Mouse (Mus musculus) heart, adult 8-10 months (tissue): ENCODE data around the gene Ccdc155. TPM values are rescaled to one million over a fixed set of nuclear protein-coding genes. Genes with fewer than 3 reads are reported as not detected.
"Not testable (repeated sequence)": the region's sequence is repeated elsewhere in the genome, so short reads cannot be mapped to it uniquely, and the experiment has no call there.

ENCODE experiments used
- DNase-seq: peaks from one replicate; pipeline ENCODE4 v3.0.0; 2022; ENCODE audit warnings: low spot score
- total RNA-seq, 4 experiments: library from RNA; stranded (reverse); gene quantifications; 2 replicates each; pipeline ENCODE4 v1.2.4; 2022

Gene Ccdc155
- total RNA-seq, 4 experiments from 2014 or later: not detected

- no peak for DNase-seq
Measured at GRCm38 (mm10) chr7:45163735-45164490, 40.8 kb downstream of the Ccdc155 start, which contains the start of gene Slc17a7. Gene Slc17a7, plus strand, starts transcription at chr7:45163949.

GRCm38 (mm10) chr7:45162996-45163615, 41.6 kb downstream of the Ccdc155 start:
- no peak for DNase-seq

GRCm38 (mm10) chr7:45162551-45162950, 42.1 kb downstream of the Ccdc155 start:
- DNase-seq: no peak

DNA sequence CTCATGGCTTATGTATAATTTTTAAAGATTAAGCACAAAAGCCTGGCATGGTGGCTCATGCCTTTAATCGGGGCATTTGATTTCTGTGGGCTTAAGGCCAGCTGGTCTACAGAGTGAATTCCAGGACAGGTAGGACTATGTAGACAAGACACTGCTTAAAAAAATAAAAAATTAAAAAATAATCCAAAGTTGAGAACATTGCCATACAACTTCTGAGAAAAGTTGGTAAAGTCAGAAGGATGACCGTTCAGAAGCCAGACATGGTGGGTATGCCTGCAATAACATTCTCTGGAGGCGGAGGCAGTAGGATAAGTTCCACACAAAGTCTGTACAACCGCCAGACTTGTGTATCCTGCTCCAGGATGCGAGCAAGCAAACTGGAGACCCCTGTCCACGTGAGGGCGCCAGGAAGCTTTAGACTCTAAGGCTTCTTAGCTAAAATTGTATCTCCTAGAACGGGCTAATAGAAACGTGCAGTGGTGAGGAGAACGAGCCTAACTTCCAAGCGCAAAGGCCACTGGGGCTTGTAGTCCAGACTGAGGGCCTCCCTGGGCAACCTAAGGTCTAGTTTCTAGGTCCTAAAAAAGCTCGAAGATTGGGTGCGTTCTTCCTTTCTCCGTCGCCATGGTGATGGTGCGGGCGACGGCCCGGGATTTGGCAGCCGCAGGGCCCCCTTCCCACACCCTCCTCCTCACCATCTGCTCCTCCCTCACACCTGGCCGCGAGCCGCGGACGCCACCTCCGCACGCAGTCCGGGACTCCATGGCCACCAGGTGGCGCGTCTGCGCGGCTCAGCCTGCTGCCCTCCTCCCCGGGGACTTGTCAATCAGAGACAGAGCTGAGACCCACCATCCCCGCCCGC, 42.8 kb downstream of the Ccdc155 start:
- DNase-seq: peak; percentile 77

DNA sequence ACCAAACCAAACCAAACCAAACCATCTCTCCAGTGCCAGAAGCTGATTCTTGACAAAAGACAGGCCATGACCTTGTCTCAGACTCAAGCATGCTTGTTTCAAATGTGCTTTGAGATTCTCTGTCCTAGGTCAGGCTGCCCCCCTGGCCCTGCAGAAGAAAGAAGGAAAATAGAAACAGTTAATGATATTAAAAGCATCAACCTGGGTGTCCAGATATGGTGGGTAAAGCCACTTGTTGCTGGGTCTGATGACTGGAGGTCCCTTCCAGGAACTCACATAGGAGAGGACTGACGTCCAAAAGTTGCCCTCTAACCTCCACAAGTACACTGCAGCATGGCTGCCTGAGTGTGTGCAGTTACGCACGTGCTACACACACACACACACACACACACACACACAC, 43.8 kb downstream of the Ccdc155 start:
- no peak for DNase-seq

DNA sequence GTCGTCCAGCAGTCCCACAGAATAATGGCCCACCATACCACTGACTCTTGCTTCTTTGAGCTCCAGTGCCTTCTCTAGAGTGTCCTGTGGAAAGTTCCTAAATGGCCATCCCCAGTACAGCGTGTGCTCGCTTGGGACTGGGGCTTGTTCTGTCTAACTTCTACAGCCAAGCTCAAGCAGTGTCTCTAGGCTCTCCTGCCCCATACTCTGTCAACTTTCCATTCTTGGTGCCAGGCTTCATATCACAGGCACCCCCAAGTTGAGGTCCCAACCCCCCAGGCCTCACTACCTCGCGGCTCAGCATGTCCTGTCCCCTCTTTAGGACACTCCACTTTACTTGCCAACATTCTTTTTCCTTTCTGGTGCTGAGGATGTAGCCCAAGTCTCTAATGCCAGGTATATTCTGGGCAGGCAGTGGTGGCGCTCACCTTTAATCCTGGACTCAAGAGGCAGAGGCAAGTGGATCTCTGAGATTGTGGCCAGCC, 44.3 kb downstream of the Ccdc155 start:
- no peak for DNase-seq

DNA sequence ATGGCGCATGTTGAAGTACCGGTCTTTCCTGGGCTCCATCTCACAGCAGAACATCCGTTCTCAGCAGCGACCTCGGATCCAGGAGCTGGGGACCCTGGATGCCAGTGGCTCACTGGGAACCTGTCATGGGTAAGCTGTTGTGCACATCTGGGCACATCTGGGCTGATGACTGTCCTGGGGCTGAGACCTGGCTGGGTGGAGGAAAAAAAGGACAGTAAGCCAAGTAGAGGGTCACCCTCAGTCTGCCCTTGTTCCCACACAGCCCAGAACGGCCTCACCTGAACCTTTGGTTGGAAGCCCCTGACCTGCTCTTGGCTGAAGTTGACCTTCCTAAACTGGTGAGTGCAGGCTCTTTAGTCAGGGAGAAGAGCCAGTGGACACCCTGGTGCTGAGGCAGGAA, 45.7 kb downstream of the Ccdc155 start:
- no peak for DNase-seq

GRCm38 (mm10) chr7:45157459-45157858, 47.2 kb downstream of the Ccdc155 start:
- no peak for DNase-seq

DNA sequence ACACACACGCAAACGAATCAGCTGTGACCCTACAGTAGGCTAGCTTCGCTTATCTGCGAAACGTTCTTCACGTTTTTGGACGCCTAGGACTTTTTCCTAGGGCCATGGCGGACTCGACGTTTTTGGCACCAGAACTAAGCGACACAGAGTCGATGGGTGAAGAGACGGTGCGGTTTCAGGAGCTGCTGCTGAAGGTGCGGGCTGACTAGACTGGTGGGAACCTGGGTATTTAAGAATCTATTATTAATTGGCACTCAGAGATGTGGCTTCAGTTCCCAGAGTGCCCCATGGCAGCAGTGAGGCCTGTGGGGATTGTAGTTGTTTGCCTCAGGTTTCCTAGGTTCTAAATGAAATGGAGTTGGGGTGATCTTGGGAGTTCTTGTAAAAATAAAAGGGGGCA, 48.5 kb downstream of the Ccdc155 start:
- DNase-seq: no peak

DNA sequence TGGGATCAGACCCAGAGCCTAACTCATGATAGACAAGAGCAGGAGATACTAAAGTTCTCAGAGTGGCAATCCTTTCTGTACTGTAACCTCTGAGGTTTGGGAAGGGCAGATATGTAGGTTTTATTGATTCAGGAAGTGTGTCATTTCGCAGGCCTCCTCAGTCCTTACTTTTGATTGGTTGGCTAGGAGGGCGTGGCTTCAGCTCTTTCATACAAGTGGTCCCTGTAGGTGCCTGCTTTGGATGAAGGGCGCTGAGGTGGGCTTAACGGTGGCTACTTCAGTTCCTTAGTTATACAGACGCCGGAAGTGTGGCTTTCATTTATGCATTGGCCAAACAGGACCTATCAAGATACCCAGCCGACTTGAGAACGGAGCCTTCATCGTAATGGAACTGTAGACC, 49.1 kb downstream of the Ccdc155 start:
- no peak for DNase-seq

DNA sequence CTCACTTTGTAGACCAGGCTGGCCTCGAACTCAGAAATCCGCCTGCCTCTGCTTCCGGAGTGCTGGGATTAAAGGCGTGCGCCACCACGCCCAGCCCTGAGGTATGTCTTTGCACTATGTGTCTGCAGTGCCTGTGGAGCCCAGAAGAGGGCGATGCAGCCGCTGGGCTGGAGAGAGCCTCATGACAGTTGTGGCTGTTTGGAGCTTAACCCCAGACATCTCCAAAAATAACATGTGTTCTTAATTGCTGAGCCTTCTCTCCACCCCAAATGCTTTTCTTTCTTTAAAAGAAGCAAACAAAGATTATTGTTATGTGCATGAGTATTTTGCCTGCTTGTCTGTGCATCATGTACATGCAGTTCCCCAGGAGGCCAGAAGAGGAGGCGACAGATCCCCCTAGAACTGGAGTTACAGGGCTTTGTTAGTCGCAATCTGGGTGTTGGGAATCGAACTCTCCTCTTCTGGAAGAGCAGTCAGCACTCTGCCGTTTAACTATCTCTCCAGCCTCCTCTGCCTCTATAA, 49.6 kb downstream of the Ccdc155 start:
- no peak for DNase-seq

- DNase-seq: peak; percentile 96
Measured at GRCm38 (mm10) chr7:45154096-45154992, 50.3 kb downstream of the Ccdc155 start, which contains the start of the genes Pih1d1 and Aldh16a1. Gene Pih1d1, plus strand, starts transcription at chr7:45154303. Gene Aldh16a1, minus strand, starts transcription at chr7:45154584.

- DNase-seq: no peak
Measured at GRCm38 (mm10) chr7:45153586-45153985, 51.1 kb downstream of the Ccdc155 start.

DNA sequence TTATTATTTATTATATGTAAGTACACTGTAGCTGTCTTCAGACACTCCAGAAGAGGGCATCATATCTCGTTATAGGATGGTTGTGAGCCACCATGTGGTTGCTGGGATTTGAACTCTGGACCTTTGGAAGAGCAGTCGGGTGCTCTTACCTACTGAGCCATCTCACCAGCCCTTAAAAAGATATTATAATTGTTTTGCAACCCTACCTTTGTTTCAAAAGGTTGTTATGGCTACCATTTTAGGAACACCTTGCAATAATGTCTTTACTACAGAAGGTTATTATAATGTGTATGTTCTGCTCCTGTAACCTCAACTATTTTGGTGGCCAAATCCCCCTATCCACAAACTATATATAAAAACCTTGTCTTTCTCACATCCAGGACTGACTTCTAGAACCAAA, 51.6 kb downstream of the Ccdc155 start:
- DNase-seq: not testable (repeated sequence)

- DNase-seq: no peak
Measured at GRCm38 (mm10) chr7:45151303-45151702, 53.4 kb downstream of the Ccdc155 start.

DNA sequence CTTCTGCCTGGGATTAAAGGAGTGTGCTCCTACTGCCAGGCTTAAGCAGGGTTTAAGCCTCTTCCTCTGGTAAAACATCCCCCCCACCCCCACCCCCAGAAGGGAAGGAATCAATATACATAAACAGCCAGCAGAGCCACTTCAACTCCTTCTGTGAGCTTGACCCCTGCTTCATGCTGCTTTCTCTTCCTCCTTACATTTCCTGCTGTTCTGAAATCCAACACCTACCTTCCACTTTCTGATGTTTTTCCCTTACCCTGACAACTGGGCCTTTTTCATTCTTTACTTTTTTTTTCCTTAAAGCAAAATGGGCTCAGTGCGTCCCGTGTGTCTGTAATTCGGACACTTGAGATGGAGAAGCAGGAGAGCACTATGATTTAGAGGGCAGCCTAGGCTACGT, 54.4 kb downstream of the Ccdc155 start:
- DNase-seq: no peak

GRCm38 (mm10) chr7:45149545-45149944, 55.1 kb downstream of the Ccdc155 start:
- no peak for DNase-seq

DNA sequence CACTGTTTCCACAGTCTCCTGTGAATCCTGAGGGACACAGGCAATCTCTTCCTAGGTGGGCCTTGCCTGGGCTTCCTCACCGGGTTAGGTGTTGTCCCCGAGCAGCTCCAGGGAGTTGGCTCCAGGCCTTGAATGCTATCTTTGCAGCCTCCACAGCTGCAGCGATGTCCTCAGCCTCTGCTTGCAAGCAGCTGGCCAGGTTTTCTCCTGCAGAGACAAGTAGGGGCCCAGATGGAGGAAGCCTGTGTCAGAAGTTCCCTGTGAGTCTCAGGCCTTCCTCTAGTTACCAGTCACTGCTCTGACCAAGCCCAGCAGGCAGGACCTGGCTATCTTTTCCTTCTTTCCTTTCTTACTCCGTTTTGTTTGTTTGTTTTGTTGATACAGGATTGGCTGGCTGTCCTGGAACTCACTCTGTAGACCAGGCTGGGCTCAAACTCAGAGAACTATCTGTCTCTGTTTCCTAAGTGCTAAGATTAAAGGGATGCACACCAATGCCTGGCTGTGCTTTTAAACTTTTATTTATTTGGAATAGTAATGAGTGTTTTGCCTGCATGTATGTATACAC, 56.1 kb downstream of the Ccdc155 start:
- DNase-seq: no peak

GRCm38 (mm10) chr7:45147899-45148298, 56.8 kb downstream of the Ccdc155 start:
- DNase-seq: no peak

GRCm38 (mm10) chr7:45147267-45147666, 57.4 kb downstream of the Ccdc155 start:
- no peak for DNase-seq
